Mouse (Mus musculus): ENCODE results near the gene Gm15091.
"Not testable (repeated sequence)": the region's sequence is repeated elsewhere in the genome, so short reads cannot be mapped to it uniquely, and the experiment has no call there.

The Gm15091 gene

GRCm38 (mm10) chrX:149941355-149941754 lies at the start of gene Gm15091:
Gene Gm15091, plus strand, starts transcription at chrX:149941655.
- in situ Hi-C loops (cut with MboI): not testable (repeated sequence)
